Comparison of ENCODE assay signal across 8 mouse cellular contexts in genomic region chr16:15194926-15195711, GRCm38 (mm10).
DNase-seq lines count a peak whose midpoint lies in the region; ATAC-seq lines count a peak whose summit lies in the region.

No protein-coding gene starts in this region.

- no peaks in the 10 kb centered on the region for H3K36me3 ChIP-seq in hindbrain, embryonic 11.5 days (ENCODE audit: control insufficient read depth, insufficient read depth, low read length)
- H3K36me3 ChIP-seq in hindbrain, embryonic 13.5 days: no peaks in the 10 kb centered on the region
- H3K36me3 ChIP-seq in heart, embryonic 16.5 days (ENCODE audit: control insufficient read depth, insufficient read depth): no peaks in the 10 kb centered on the region
- H3K36me3 ChIP-seq in limb, embryonic 13.5 days: no peaks in the 10 kb centered on the region

- no peaks in the 10 kb centered on the region for H3K9me3 ChIP-seq in hindbrain, embryonic 11.5 days (ENCODE audit: control insufficient read depth, low read length)
- no peaks in the 10 kb centered on the region for H3K9me3 ChIP-seq in hindbrain, embryonic 13.5 days
- H3K9me3 ChIP-seq in heart, embryonic 16.5 days (replicated peaks; ENCODE audit: control insufficient read depth, low read length): no peaks in the 10 kb centered on the region
- H3K9me3 ChIP-seq in limb, embryonic 13.5 days: no peaks in the 10 kb centered on the region

- no peak overlapping the region for H3K9ac ChIP-seq in hindbrain, embryonic 11.5 days (ENCODE audit: low read depth, low read length)
- no peak overlapping the region for H3K9ac ChIP-seq in hindbrain, embryonic 13.5 days
- H3K9ac ChIP-seq in heart, embryonic 16.5 days (ENCODE audit: low read length): no peak overlapping the region
- H3K9ac ChIP-seq in limb, embryonic 13.5 days: no peak overlapping the region

- H3K4me3 ChIP-seq in hindbrain, embryonic 11.5 days (ENCODE audit: low read depth, low read length): no peak overlapping the region
- no peak overlapping the region for H3K4me3 ChIP-seq in hindbrain, embryonic 13.5 days
- no peak overlapping the region for H3K4me3 ChIP-seq in heart, embryonic 16.5 days (ENCODE audit: low read length)
- H3K4me3 ChIP-seq in limb, embryonic 13.5 days: no peak overlapping the region

- ATAC-seq in hindbrain, embryonic 11.5 days (ENCODE audit: low FRiP score): no peak
- no peak for ATAC-seq in hindbrain, embryonic 13.5 days (ENCODE audit: low FRiP score)
- peak; percentile 70 for ATAC-seq in heart, embryonic 16.5 days (replicated peaks; ENCODE audit: extremely low read depth, insufficient read depth, low FRiP score)
- ATAC-seq in limb, embryonic 13.5 days (ENCODE audit: low FRiP score, low read depth): peak; percentile 83

- H3K4me2 ChIP-seq in hindbrain, embryonic 11.5 days (replicated peaks; ENCODE audit: low read depth, low read length): no peak overlapping the region
- H3K4me2 ChIP-seq in hindbrain, embryonic 13.5 days: no peak overlapping the region
- no peak overlapping the region for H3K4me2 ChIP-seq in heart, embryonic 16.5 days (ENCODE audit: low read depth, low read length)
- 0 out of 2 replicates have a peak overlapping the region, but pooled peaks have one; percentile 3 for H3K4me2 ChIP-seq in limb, embryonic 13.5 days (replicated peaks)

- DNase-seq in hindbrain, embryonic 11.5 days (ENCODE audit: low spot score): peak; percentile 27
- DNase-seq in embryo, embryonic 11.5 days (ENCODE audit: low read depth, low spot score): peak; percentile 67
- peak; percentile 54 for DNase-seq in yolk sac, embryonic 10.5 days (ENCODE audit: low spot score)
- DNase-seq in layer of hippocampus, adult 9-11 months: no peak
- no peak for DNase-seq in frontal cortex, postnatal 36 days (ENCODE audit: low spot score in 2 of 2)

- no peaks in the 10 kb centered on the region for H3K27me3 ChIP-seq in hindbrain, embryonic 11.5 days (ENCODE audit: control insufficient read depth, insufficient read depth, low read length)
- H3K27me3 ChIP-seq in hindbrain, embryonic 13.5 days: no peaks in the 10 kb centered on the region
- H3K27me3 ChIP-seq in heart, embryonic 16.5 days (ENCODE audit: control insufficient read depth, insufficient read depth, low read length): no peaks in the 10 kb centered on the region
- no peaks in the 10 kb centered on the region for H3K27me3 ChIP-seq in limb, embryonic 13.5 days

- no peaks in the 10 kb centered on the region for H3K4me1 ChIP-seq in hindbrain, embryonic 11.5 days (replicated peaks; ENCODE audit: control insufficient read depth, insufficient read depth, low read length)
- no peaks in the 10 kb centered on the region for H3K4me1 ChIP-seq in hindbrain, embryonic 13.5 days (replicated peaks)
- 0 out of 2 replicates have a peak, but pooled peaks cover 6% of the 10 kb centered on the region for H3K4me1 ChIP-seq in heart, embryonic 16.5 days (ENCODE audit: control insufficient read depth, insufficient read depth, low read length)
- H3K4me1 ChIP-seq in limb, embryonic 13.5 days: peaks cover 39% of the 10 kb centered on the region

- H3K27ac ChIP-seq in hindbrain, embryonic 11.5 days (ENCODE audit: low read depth, low read length): no peak overlapping the region
- H3K27ac ChIP-seq in hindbrain, embryonic 13.5 days: no peak overlapping the region
- H3K27ac ChIP-seq in heart, embryonic 16.5 days (ENCODE audit: low read length): peak overlapping the region; percentile 70
- peak overlapping the region; percentile 74 for H3K27ac ChIP-seq in limb, embryonic 13.5 days

- WGBS in hindbrain, embryonic 11.5 days: 58% methylated on average over 6 of the region's 6 CpGs
- WGBS in hindbrain, embryonic 13.5 days: 69% methylated on average over 6 of the region's 6 CpGs
- WGBS in heart, embryonic 16.5 days: 40% methylated on average over 6 of the region's 6 CpGs
- WGBS in limb, embryonic 13.5 days: 15% methylated on average over 6 of the region's 6 CpGs

Comparison
In these comparisons a context has a peak if more than half of its experiments do, and no peak if none do; other contexts are left out.
1. ATAC-seq: peak in heart, embryonic 16.5 days (single experiment) and limb, embryonic 13.5 days (single experiment); none in hindbrain, embryonic 11.5 days (single experiment) and hindbrain, embryonic 13.5 days (single experiment).
2. DNase-seq: peak in hindbrain, embryonic 11.5 days (single experiment), embryo, embryonic 11.5 days (single experiment) and yolk sac, embryonic 10.5 days (single experiment); none in layer of hippocampus, adult 9-11 months (single experiment) and frontal cortex, postnatal 36 days (0 of 2).
3. H3K27ac ChIP-seq: peak in heart, embryonic 16.5 days (single experiment) and limb, embryonic 13.5 days (single experiment); none in hindbrain, embryonic 11.5 days (single experiment) and hindbrain, embryonic 13.5 days (single experiment).